Comparison of ENCODE assay signal across 13 mouse cellular contexts in the genomic region with DNA sequence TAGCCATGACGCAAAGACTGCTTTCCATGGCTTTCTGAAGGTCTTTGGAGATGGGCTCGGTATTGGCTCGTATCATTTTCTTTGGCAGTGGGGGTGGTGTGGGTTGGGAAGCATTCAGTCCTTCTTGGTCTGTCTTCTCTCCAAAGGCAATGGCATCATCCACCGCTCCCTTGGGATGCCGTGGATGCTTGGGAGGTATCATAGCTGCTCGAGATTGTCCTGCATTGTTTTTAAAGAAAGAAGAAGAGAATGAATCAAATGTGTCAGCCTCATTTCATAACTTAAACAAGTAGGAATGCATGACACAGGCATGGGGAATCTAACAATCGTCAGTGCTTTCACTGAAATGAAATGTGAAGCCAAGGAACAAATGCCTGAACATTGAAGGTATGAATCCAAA.
"Had no signal": no experiment of that assay in that cellular context is flagged by ENCODE, and none has a peak within 500 bp of the region (broad histone marks: within the 10 kb centered on the region; RNA-seq: fewer than 3 reads in every experiment).

No protein-coding gene starts in this region.

- DNase-seq: lung, adult 18-20 months; lung, embryonic 14.5 days; lung, postnatal 10 days; lung, postnatal 4 days; midbrain, embryonic 14.5 days; retina, postnatal 1 day; right cerebral cortex, adult 18-20 months; right cerebral cortex, postnatal 25 days; right cerebral cortex, postnatal 4 days; spleen, adult 18-20 months; thymus, adult 18-20 months; thymus, postnatal 14 days; thymus, postnatal 36 days had no signal
